ENCODE assay signal across 19 mouse cellular contexts in the genomic region with DNA sequence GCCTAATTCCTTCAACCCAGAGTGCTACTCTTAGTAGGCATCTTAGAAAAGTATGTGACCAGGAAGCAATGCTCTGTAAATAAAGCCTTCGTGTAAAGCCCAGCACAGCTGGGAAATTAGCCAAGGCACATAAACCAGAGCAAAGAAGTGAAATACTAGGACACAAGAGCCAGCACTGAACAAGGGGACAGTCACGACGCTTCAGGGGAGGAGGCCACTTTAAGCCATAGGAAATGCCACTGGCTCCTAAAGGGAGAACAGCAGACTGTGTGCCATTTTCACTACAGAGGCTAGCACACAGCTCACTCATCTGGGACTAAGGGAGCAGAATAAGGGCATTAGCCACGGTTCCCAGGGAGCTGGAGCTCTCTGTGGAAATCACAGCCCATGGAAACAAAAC. TPM values are rescaled to one million over a fixed set of nuclear protein-coding genes. Genes with fewer than 3 reads are reported as not detected.
DNase-seq lines count a peak whose midpoint lies in the region; ATAC-seq and TF ChIP-seq lines count a peak whose summit lies in the region.
"Had no signal": no experiment of that assay in that cellular context is flagged by ENCODE, and none has a peak within 500 bp of the region (broad histone marks: within the 10 kb centered on the region; RNA-seq: fewer than 3 reads in every experiment).

No protein-coding gene starts in this region.

- no peak for DNase-seq in hindbrain, embryonic 11.5 days (ENCODE audit: low spot score)
- no peak for DNase-seq in neural tube, embryonic 10.5 days (ENCODE audit: extremely low spot score, low spot score)
- DNase-seq in lung, postnatal 36 days = peak; percentile 52
- peak; percentile 33 for DNase-seq in stomach, postnatal 0 days (ENCODE audit: low spot score)
- no peak for DNase-seq in cerebellum, postnatal 14 days
- DNase-seq in gastrocnemius, postnatal 4 days (ENCODE audit: low spot score in 2 of 2) = no peak
- DNase-seq: adrenal gland, adult 8-10 months; cerebellum, adult 11 months; gastrocnemius, postnatal 25 days; kidney, adult 18-20 months; spleen, adult 18-20 months; thymus, adult 18-20 months had no signal

- ATAC-seq in hindbrain, embryonic 13.5 days (ENCODE audit: low FRiP score) = no peak
- ATAC-seq in hindbrain, embryonic 11.5 days (ENCODE audit: low FRiP score) = no peak
- 0 out of 2 replicates have a peak, but pooled peaks have one; percentile 44 for ATAC-seq in neural tube, embryonic 12.5 days (ENCODE audit: low FRiP score, low read depth)
- no peak; the same call in 1 of the 2 replicates for ATAC-seq in stomach, postnatal 0 days (ENCODE audit: low FRiP score, low TSS enrichment)

- H3K4me3 ChIP-seq in hindbrain, embryonic 13.5 days = no peak overlapping the region
- H3K4me3 ChIP-seq in hindbrain, embryonic 11.5 days (ENCODE audit: low read depth, low read length) = no peak overlapping the region
- H3K4me3 ChIP-seq in neural tube, embryonic 12.5 days = no peak overlapping the region
- no peak overlapping the region for H3K4me3 ChIP-seq in stomach, postnatal 0 days (ENCODE audit: low read depth, low read length)
- H3K4me3 ChIP-seq: forebrain, embryonic 12.5 days; heart, embryonic 15.5 days; limb, embryonic 13.5 days had no signal

- H3K36me3 ChIP-seq in hindbrain, embryonic 13.5 days = peaks cover 2% of the 10 kb centered on the region; the same call in 1 of the 2 replicates
- H3K36me3 ChIP-seq in hindbrain, embryonic 11.5 days (ENCODE audit: control insufficient read depth, insufficient read depth, low read length) = no peaks in the 10 kb centered on the region
- H3K36me3 ChIP-seq in neural tube, embryonic 12.5 days = no peaks in the 10 kb centered on the region
- H3K36me3 ChIP-seq in stomach, postnatal 0 days (ENCODE audit: control insufficient read depth, insufficient read depth, low read length) = no peaks in the 10 kb centered on the region
- H3K36me3 ChIP-seq: heart, embryonic 15.5 days had no signal

- no peak for TF ChIP-seq CTCF in stomach, postnatal 0 days (IDR thresholded peaks at IDR 0.05; ENCODE audit: low read depth)

- TF ChIP-seq EP300 in stomach, postnatal 0 days (optimal IDR thresholded peaks at IDR 0.05) = no peak

- no peak overlapping the region for H3K9ac ChIP-seq in hindbrain, embryonic 13.5 days
- H3K9ac ChIP-seq in hindbrain, embryonic 11.5 days (ENCODE audit: low read depth, low read length) = no peak overlapping the region
- H3K9ac ChIP-seq in neural tube, embryonic 12.5 days = no peak overlapping the region
- no peak overlapping the region for H3K9ac ChIP-seq in stomach, postnatal 0 days (ENCODE audit: low read length)
- H3K9ac ChIP-seq: forebrain, embryonic 12.5 days; heart, embryonic 15.5 days; limb, embryonic 13.5 days had no signal

- H3K9me3 ChIP-seq in hindbrain, embryonic 13.5 days = no peaks in the 10 kb centered on the region
- H3K9me3 ChIP-seq in hindbrain, embryonic 11.5 days (ENCODE audit: control insufficient read depth, low read length) = no peaks in the 10 kb centered on the region
- no peaks in the 10 kb centered on the region for H3K9me3 ChIP-seq in neural tube, embryonic 12.5 days
- no peaks in the 10 kb centered on the region for H3K9me3 ChIP-seq in stomach, postnatal 0 days (ENCODE audit: control insufficient read depth, low read length)
- H3K9me3 ChIP-seq: forebrain, embryonic 12.5 days; heart, embryonic 15.5 days; limb, embryonic 13.5 days had no signal

- WGBS in hindbrain, embryonic 13.5 days = 34% methylated on average over 4 of the region's 4 CpGs
- 73% methylated on average over 4 of the region's 4 CpGs for WGBS in hindbrain, embryonic 11.5 days
- 21% methylated on average over 4 of the region's 4 CpGs for WGBS in neural tube, embryonic 12.5 days
- WGBS in stomach, postnatal 0 days = 42% methylated on average over 4 of the region's 4 CpGs

- peak overlapping the region; percentile 73 for H3K27ac ChIP-seq in hindbrain, embryonic 13.5 days
- H3K27ac ChIP-seq in hindbrain, embryonic 11.5 days (ENCODE audit: low read depth, low read length) = no peak overlapping the region
- 0 out of 2 replicates have a peak overlapping the region, but pooled peaks have one; percentile 15 for H3K27ac ChIP-seq in neural tube, embryonic 12.5 days
- H3K27ac ChIP-seq in stomach, postnatal 0 days (replicated peaks) = no peak overlapping the region
- H3K27ac ChIP-seq: forebrain, embryonic 12.5 days; heart, embryonic 15.5 days; limb, embryonic 13.5 days had no signal

- H3K4me2 ChIP-seq in hindbrain, embryonic 13.5 days = no peak overlapping the region
- no peak overlapping the region for H3K4me2 ChIP-seq in hindbrain, embryonic 11.5 days (replicated peaks; ENCODE audit: low read depth, low read length)
- no peak overlapping the region for H3K4me2 ChIP-seq in neural tube, embryonic 12.5 days (replicated peaks)
- H3K4me2 ChIP-seq in stomach, postnatal 0 days (replicated peaks; ENCODE audit: low read depth) = no peak overlapping the region
- H3K4me2 ChIP-seq: forebrain, embryonic 12.5 days; heart, embryonic 15.5 days; limb, embryonic 13.5 days had no signal

- H3K4me1 ChIP-seq in hindbrain, embryonic 13.5 days (replicated peaks) = peaks cover 50% of the 10 kb centered on the region
- H3K4me1 ChIP-seq in hindbrain, embryonic 11.5 days (replicated peaks; ENCODE audit: control insufficient read depth, insufficient read depth, low read length) = peaks cover 3% of the 10 kb centered on the region; the same call in 1 of the 2 replicates
- H3K4me1 ChIP-seq in neural tube, embryonic 12.5 days = peaks cover 29% of the 10 kb centered on the region
- no peaks in the 10 kb centered on the region for H3K4me1 ChIP-seq in stomach, postnatal 0 days (replicated peaks; ENCODE audit: control insufficient read depth, insufficient read depth)

- H3K27me3 ChIP-seq in hindbrain, embryonic 13.5 days = no peaks in the 10 kb centered on the region
- H3K27me3 ChIP-seq in hindbrain, embryonic 11.5 days (ENCODE audit: control insufficient read depth, insufficient read depth, low read length) = no peaks in the 10 kb centered on the region
- no peaks in the 10 kb centered on the region for H3K27me3 ChIP-seq in neural tube, embryonic 12.5 days (replicated peaks)
- no peaks in the 10 kb centered on the region for H3K27me3 ChIP-seq in stomach, postnatal 0 days (ENCODE audit: control insufficient read depth, insufficient read depth, low read length)
- H3K27me3 ChIP-seq: CH12.LX; forebrain, embryonic 12.5 days; heart, embryonic 15.5 days; limb, embryonic 13.5 days had no signal

RNA-seq across cellular contexts. Expression of gene Rab11fip3, which starts 24.1 kb away (rescaled TPM):
- 28.7 and 29.5 TPM in 2 replicates for polyA plus RNA-seq in hindbrain, embryonic 13.5 days (2015; fragmentation: Nextera tagmentation; extraction: Ambion mirVana)
- 19.6 and 20.4 TPM in 2 replicates for polyA plus RNA-seq in hindbrain, embryonic 11.5 days (2014; fragmentation: Nextera tagmentation; extraction: Ambion mirVana)
- 33.8 and 36.7 TPM in 2 replicates for polyA plus RNA-seq in neural tube, embryonic 12.5 days (2016; fragmentation: Nextera tagmentation; extraction: Ambion mirVana)
- 4.5 and 5.1 TPM in 2 replicates for polyA plus RNA-seq in stomach, postnatal 0 days (2015; fragmentation: Nextera tagmentation; extraction: Ambion mirVana)
- total RNA-seq in gastrocnemius, postnatal 4 days (2021) = 10 to 100 TPM; 36.8 to 41.4 TPM

RNA-seq across cellular contexts. Expression of gene Decr2, which starts 44.9 kb away (rescaled TPM):
- 33.5 and 34.9 TPM in 2 replicates for polyA plus RNA-seq in hindbrain, embryonic 13.5 days (2015; fragmentation: Nextera tagmentation; extraction: Ambion mirVana)
- polyA plus RNA-seq in hindbrain, embryonic 11.5 days (2014; fragmentation: Nextera tagmentation; extraction: Ambion mirVana) = 20.4 and 24.7 TPM in 2 replicates
- polyA plus RNA-seq in neural tube, embryonic 12.5 days (2016; fragmentation: Nextera tagmentation; extraction: Ambion mirVana) = 28.6 and 30.1 TPM in 2 replicates
- polyA plus RNA-seq in stomach, postnatal 0 days (2015; fragmentation: Nextera tagmentation; extraction: Ambion mirVana) = 65.4 and 66.3 TPM in 2 replicates
- 10 to 100 TPM in 1 of 2 experiments, 1 to 10 TPM in 1; 9.2 to 12.9 TPM for total RNA-seq in gastrocnemius, postnatal 4 days (2021)

RNA-seq across cellular contexts. Expression of gene Nme4, which starts 50.1 kb away (rescaled TPM):
- polyA plus RNA-seq in hindbrain, embryonic 13.5 days (2015; fragmentation: Nextera tagmentation; extraction: Ambion mirVana) = 29.8 and 31.6 TPM in 2 replicates
- polyA plus RNA-seq in hindbrain, embryonic 11.5 days (2014; fragmentation: Nextera tagmentation; extraction: Ambion mirVana) = 60.3 and 62.6 TPM in 2 replicates
- polyA plus RNA-seq in neural tube, embryonic 12.5 days (2016; fragmentation: Nextera tagmentation; extraction: Ambion mirVana) = 50.8 and 54.4 TPM in 2 replicates
- polyA plus RNA-seq in stomach, postnatal 0 days (2015; fragmentation: Nextera tagmentation; extraction: Ambion mirVana) = 30.9 and 32.5 TPM in 2 replicates
- 10 to 100 TPM; 13.5 to 18.3 TPM for total RNA-seq in gastrocnemius, postnatal 4 days (2021)
- total RNA-seq: monocyte, adult 5-6 weeks had no signal

RNA-seq across cellular contexts. Expression of gene Capn15, which starts 59.7 kb away (rescaled TPM):
- 20.4 and 21.6 TPM in 2 replicates for polyA plus RNA-seq in hindbrain, embryonic 13.5 days (2015; fragmentation: Nextera tagmentation; extraction: Ambion mirVana)
- polyA plus RNA-seq in hindbrain, embryonic 11.5 days (2014; fragmentation: Nextera tagmentation; extraction: Ambion mirVana) = 19.5 and 20.3 TPM in 2 replicates
- polyA plus RNA-seq in neural tube, embryonic 12.5 days (2016; fragmentation: Nextera tagmentation; extraction: Ambion mirVana) = 28.2 and 31.5 TPM in 2 replicates
- 12.5 and 13.7 TPM in 2 replicates for polyA plus RNA-seq in stomach, postnatal 0 days (2015; fragmentation: Nextera tagmentation; extraction: Ambion mirVana)
- total RNA-seq in gastrocnemius, postnatal 4 days (2021) = 10 to 100 TPM; 14.2 to 14.5 TPM

Comparison
In these comparisons a context has a peak if more than half of its experiments do, and no peak if none do; other contexts are left out.
1. H3K27ac ChIP-seq: peak in hindbrain, embryonic 13.5 days (single experiment) and neural tube, embryonic 12.5 days (single experiment); none in hindbrain, embryonic 11.5 days (single experiment) and stomach, postnatal 0 days (single experiment).
2. DNase-seq: peak in lung, postnatal 36 days (single experiment) and stomach, postnatal 0 days (single experiment); none in hindbrain, embryonic 11.5 days (single experiment), neural tube, embryonic 10.5 days (single experiment), cerebellum, postnatal 14 days (0 of 2) and gastrocnemius, postnatal 4 days (0 of 2).